Mouse (Mus musculus) ES-E14 (cell line): ENCODE data around the gene Gm29666.

Experiments used
- CHD2 ChIP-seq: IDR thresholded peaks from 2 replicates; pipeline ENCODE4 v1.6.1; 2014; ENCODE audit warnings: mild to moderate bottlenecking, low read depth, low read length, inconsistent platforms
- ZNF384 ChIP-seq: IDR thresholded peaks from 2 replicates; pipeline ENCODE4 v1.6.1; 2012; ENCODE audit warnings: low read depth, low read length, inconsistent platforms

DNA sequence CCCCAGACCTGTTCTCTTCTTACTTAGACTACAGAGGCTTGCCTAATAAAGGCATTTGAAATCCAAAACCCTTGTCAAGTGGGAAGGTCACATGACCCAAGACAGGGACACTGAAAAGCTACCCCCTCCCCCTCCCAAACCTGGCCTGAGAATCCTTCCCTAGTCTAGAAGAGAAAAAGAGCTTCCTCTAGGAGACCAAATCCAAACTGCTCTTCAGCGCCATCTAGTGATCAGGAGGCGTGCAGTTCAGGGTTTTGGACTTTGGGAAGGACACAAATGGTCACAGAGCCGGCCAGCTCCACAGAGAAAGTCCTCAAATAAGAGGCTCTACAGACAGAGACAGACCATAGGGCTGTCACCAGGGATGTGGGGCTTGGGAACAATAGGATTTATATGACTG, 28.2 kb downstream of the Gm29666 start:
- TF ChIP-seq CHD2: no peak
- no peak for TF ChIP-seq ZNF384
